Mouse (Mus musculus) cerebellum, adult 8-10 months (tissue): ENCODE results near the gene Hs2st1.

Experiments
- DNase-seq: peaks from one replicate; pipeline ENCODE4 v3.0.0; 2022

The Hs2st1 gene

GRCm38 (mm10) chr3:144550659-144551058, 19.3 kb downstream of the Hs2st1 start:
- no peak for DNase-seq

GRCm38 (mm10) chr3:144550036-144550435, 19.9 kb downstream of the Hs2st1 start:
- DNase-seq = no peak

- no peak for DNase-seq
Measured at GRCm38 (mm10) chr3:144548186-144548845, 21.7 kb downstream of the Hs2st1 start.

GRCm38 (mm10) chr3:144546490-144546889, 23.5 kb downstream of the Hs2st1 start:
- no peak for DNase-seq

- no peak for DNase-seq
Measured at GRCm38 (mm10) chr3:144545832-144546231, 24.1 kb downstream of the Hs2st1 start.

GRCm38 (mm10) chr3:144545152-144545551, 24.8 kb downstream of the Hs2st1 start:
- no peak for DNase-seq

GRCm38 (mm10) chr3:144541906-144542438, 28.0 kb downstream of the Hs2st1 start:
- no peak for DNase-seq

GRCm38 (mm10) chr3:144540805-144541204, 29.2 kb downstream of the Hs2st1 start:
- DNase-seq = no peak

GRCm38 (mm10) chr3:144539051-144539450, 30.9 kb downstream of the Hs2st1 start:
- DNase-seq = no peak

GRCm38 (mm10) chr3:144537078-144537855, 32.7 kb downstream of the Hs2st1 start:
- DNase-seq = no peak

- DNase-seq = no peak
Measured at GRCm38 (mm10) chr3:144535056-144535455, 34.9 kb downstream of the Hs2st1 start.

GRCm38 (mm10) chr3:144531023-144531422, 39.0 kb downstream of the Hs2st1 start:
- peak; percentile 48 for DNase-seq

- no peak for DNase-seq
Measured at GRCm38 (mm10) chr3:144527918-144528317, 42.1 kb downstream of the Hs2st1 start.

- DNase-seq = no peak
Measured at GRCm38 (mm10) chr3:144519581-144520272, 50.3 kb downstream of the Hs2st1 start.

GRCm38 (mm10) chr3:144518917-144519316, 51.1 kb downstream of the Hs2st1 start:
- no peak for DNase-seq

GRCm38 (mm10) chr3:144515286-144515685, 54.7 kb downstream of the Hs2st1 start:
- no peak for DNase-seq

- DNase-seq = no peak
Measured at GRCm38 (mm10) chr3:144514122-144514505, 55.9 kb downstream of the Hs2st1 start.

GRCm38 (mm10) chr3:144513169-144514121, 56.5 kb downstream of the Hs2st1 start:
- no peak for DNase-seq

GRCm38 (mm10) chr3:144510724-144511123, 59.3 kb downstream of the Hs2st1 start:
- DNase-seq = no peak

GRCm38 (mm10) chr3:144508342-144508741, 61.6 kb downstream of the Hs2st1 start:
- DNase-seq = no peak

GRCm38 (mm10) chr3:144507885-144508284, 62.1 kb downstream of the Hs2st1 start:
- no peak for DNase-seq

GRCm38 (mm10) chr3:144506213-144506612, 63.8 kb downstream of the Hs2st1 start:
- DNase-seq = no peak
